Mouse (Mus musculus) left cerebral cortex, adult 2 months (tissue): ENCODE measurements around the gene Nlgn3. TPM values are rescaled to one million over a fixed set of nuclear protein-coding genes. Genes with fewer than 3 reads are reported as not detected.

Experiments
- DNase-seq, 2 experiments: peaks; one replicate each; pipeline ENCODE4 v3.0.0; 2021 to 2022; ENCODE audit warnings: low spot score in 2 of 2, mixed read lengths in 1 of 2; ENCODE audit errors: extremely low spot score in 1 of 2
- H3K27ac ChIP-seq: fragments of 200-600 bp; 2 replicates; pipeline ENCODE4 v1.8.1; 2022
- H3K4me3 ChIP-seq: fragments of 200-600 bp; 2 replicates; pipeline ENCODE4 v1.8.1; 2022
- CTCF ChIP-seq: fragments of 200-600 bp; IDR thresholded peaks from 2 replicates; pipeline ENCODE4 v1.8.1; 2022; ENCODE audit warnings: antibody characterized with exemption, mild to moderate bottlenecking, moderate library complexity
- intact Hi-C: fragments of 180-260 bp; cut with DNase I; formaldehyde crosslinking; loops from one replicate; pipeline ENCODE4 v1.15.1; 2025
- total RNA-seq, 2 experiments: library from RNA; stranded (reverse); gene quantifications; 2 replicates each; pipeline ENCODE4 v1.2.3; 2021

Nlgn3 gene
- total RNA-seq, 2 experiments from 2014 or later: 159 to 160 TPM

DNA sequence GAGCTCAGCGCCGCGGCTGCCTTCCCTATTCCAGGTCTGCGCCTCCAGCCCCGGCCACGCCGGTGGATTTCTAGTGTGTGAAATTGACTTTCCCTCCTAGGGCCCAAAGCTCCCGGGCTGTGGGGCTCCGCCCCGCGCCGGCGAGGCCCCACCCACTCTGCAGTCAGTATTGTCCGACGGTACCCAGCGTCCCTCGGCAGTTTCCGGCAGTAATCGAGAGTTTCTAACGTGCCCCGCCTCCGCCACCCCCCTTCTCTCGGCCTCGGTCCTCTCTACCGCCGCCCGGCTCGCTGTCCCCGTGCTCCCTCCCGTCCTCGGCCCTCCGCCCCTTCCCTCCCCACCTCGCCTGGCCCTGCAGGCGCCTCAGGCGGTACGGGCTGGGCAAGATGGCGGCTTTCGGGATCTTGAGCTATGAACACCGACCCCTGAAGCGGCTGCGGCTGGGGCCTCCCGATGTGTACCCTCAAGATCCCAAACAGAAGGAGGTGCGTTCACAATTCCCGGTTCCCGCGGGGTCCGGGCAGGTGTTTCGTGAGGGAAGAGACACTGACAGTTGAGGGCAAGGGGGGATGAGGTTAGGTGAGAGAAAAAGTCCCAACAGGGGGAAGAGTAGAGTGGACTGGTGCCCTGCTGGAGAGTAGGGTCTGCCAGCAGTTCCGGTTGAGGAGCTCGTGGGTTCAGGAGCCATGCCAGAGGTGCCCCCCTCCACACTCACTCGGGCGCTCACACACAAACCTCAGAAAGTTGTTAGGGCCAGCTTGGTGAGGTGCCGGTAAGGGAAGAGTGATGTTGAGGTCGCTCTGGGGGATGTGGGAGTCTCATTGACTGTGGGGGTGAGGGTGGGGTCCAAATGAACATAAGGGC is 24.9 kb upstream of the Nlgn3 start, which contains the start of gene Med12:
TSS of gene Med12 (plus strand) at position 156 of the 864 bp plus-strand sequence.
- H3K27ac ChIP-seq: peak within 1 kb of the TSS; percentile 62
- H3K4me3 ChIP-seq: peak within 1 kb of the TSS; percentile 60
- DNase-seq: peak; percentile 76 to 80
- intact Hi-C loops: loop anchor here (1.0 to 5.0 kb wide), 2 partner anchors 20 to 52 kb away; partner anchors contain the start of genes Foxo4 and Snx12
- TF ChIP-seq CTCF: no peak

DNA sequence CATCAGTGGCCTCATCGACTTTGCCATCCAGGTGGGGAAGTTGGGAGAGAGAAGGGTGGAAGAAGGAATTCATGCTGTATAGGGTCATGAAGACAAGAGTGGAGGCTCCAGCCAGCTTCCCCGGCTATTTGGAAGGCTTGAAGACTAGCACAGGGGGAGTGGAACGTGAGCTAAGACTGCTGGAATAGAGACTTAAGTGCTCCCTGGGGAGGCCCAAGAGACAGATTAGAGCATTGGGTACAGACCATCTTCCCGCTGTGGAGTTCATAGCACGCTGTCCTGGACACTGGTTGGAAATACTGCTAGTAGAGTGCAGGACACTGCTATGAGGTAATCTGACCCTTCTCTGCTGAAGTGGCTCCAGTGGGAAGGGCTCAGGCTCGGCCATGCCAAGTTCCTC is 16.2 kb upstream of the Nlgn3 start:
- intact Hi-C loops: no loop called here
- DNase-seq: no peak
- H3K4me3 ChIP-seq: no peak overlapping the region
- no peak for TF ChIP-seq CTCF
- H3K27ac ChIP-seq: no peak overlapping the region

DNA sequence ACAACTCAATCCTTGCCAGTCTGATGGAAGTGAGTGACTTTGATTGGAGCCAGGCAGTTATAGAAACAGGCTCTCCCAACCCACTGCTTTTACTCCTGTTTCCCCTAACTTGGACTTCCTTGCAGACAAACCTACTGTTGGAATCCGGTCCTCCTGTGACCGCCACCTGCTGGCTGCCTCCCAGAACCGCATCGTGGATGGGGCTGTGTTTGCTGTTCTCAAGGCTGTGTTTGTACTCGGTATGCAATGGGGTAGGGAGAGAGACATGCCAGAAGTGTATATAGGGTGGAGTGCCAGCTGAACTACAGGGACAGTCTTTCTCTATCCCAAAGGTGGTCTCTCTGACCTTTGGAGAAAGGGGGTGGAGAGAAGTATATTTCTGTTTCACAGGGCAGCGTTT is 13.4 kb upstream of the Nlgn3 start:
- peak; percentile 39 to 66 for DNase-seq
- Histone ChIP-seq H3K27ac (no peak overlapping the region), H3K4me3 (no peak overlapping the region)
- peak; percentile 66 for TF ChIP-seq CTCF
- intact Hi-C loops: loop anchor here (5.0 kb wide), 1 partner anchor 153 kb away; no protein-coding TSS in a partner anchor

DNA sequence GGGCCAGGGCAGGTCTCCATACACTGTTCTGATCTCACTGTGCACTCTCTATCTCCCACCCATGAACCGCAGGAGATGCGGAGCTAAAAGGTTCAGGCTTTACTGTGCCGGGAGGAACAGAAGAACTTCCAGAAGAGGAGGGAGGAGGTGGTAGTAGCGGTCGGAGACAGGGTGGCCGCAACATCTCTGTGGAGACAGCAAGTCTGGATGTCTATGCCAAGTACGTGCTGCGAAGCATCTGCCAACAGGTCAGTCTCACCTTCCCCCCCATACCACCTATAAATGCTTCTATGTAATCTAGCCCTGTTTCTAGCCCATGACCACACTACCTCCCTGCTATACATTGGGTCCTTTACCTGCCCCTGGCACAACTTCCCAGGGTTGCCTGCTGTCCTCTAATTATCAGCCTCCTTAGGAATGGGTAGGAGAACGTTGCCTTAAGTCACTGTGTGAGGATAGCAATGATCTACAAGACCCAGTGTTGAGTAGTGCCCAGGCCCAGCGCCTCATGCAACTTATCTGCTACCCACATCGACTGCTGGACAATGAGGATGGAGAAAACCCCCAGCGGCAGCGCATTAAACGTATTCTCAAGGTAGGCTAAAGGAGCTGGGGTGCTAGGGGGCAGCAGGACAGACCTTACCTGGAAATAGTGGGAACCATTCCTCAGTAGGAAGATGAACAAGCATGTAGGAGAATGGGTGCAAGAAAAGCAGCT is 12.9 kb upstream of the Nlgn3 start:
- DNase-seq: no peak
- no peak overlapping the region for H3K4me3 ChIP-seq
- intact Hi-C loops: loop anchor here (5.0 kb wide), 1 partner anchor 154 kb away; no protein-coding TSS in a partner anchor

DNA sequence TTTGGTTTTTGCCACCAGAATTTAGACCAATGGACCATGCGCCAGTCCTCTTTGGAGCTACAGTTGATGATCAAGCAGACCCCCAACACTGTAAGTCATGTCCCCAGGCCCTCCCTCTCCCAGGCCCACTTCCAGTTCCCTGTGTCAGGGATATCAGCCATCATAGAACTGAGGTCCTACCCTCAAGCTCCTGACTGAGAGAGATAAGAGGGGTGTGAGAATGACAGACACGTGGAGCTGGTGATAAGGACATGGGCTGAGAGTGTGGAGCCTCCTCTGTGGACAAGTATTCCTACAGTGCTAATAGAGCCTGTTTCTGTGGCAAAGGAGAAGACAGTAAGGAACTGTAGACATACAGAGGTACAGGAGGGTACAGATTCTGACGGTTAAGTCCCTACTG is 11.4 kb upstream of the Nlgn3 start:
- TF ChIP-seq CTCF: no peak
- intact Hi-C loops: loop anchor here (5.0 kb wide), 1 partner anchor 155 kb away; no protein-coding TSS in a partner anchor
- no peak overlapping the region for H3K27ac ChIP-seq
- no peak overlapping the region for H3K4me3 ChIP-seq
- no peak for DNase-seq

More for the DNA sequence above, 12.9 kb upstream of the Nlgn3 start:
- no peak overlapping the region for H3K27ac ChIP-seq
- no peak for TF ChIP-seq CTCF

DNA sequence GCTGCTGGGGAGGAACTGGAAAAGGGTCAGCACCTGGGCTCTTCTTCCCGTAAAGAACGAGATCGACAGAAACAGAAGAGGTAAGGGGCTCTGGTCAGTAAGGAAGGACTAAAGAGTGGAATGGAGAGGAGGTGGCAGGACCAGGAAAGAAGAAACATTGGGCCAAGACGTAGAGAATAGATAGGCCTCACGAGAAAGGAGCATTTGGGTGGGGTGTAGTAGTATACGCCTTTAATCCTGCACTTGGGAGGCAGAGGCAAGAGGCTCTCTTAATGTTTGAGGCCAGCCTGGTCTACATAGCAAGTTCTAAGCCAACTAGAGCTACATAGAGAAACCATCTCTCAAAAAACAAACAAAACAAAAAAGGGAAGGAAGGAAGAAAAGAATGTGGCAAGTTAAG is 10.5 kb upstream of the Nlgn3 start:
- Histone ChIP-seq H3K27ac (no peak overlapping the region), H3K4me3 (no peak overlapping the region)
- no peak for TF ChIP-seq CTCF
- no peak for DNase-seq
- intact Hi-C loops: loop anchor here (5.0 kb wide), 1 partner anchor 156 kb away; no protein-coding TSS in a partner anchor

DNA sequence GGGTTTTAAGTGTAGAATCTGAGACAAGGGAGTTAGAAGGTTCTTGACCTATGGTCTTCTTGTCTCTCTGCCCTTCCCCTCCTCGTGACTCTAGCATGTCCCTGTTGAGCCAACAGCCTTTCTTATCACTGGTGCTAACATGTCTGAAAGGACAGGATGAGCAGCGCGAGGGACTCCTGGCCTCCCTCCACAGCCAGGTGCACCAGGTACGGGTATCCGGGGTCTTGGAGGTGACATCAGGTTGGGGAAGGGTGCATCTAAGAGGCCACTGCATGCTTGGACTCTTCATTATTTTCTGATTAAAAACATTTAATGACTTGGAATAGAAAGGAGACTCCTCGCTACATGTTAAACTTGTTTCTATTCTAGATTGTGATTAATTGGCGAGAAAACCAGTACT is 9.9 kb upstream of the Nlgn3 start:
- DNase-seq: no peak
- no peak for TF ChIP-seq CTCF
- intact Hi-C loops: loop anchor here (5.0 kb wide), 1 partner anchor 157 kb away; no protein-coding TSS in a partner anchor
- no peak overlapping the region for H3K27ac ChIP-seq
- H3K4me3 ChIP-seq: no peak overlapping the region

DNA sequence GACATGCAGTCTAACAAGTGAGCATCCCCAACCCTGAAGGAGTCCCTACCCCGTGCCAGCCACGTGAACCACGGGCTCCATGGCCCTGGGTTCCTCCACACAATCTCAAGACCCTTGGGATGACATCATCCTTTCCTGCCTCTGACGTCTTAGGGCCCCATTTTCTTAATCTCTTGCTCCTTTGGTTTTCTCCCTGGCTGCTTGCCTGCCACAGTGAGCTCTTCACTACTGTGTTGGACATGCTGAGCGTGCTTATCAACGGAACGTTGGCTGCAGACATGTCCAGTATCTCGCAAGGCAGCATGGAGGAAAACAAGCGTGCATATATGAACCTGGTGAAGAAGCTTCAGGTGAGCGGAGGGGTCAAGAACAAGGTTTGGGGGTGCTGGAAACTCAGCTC is 8.9 kb upstream of the Nlgn3 start:
- no peak for DNase-seq
- intact Hi-C loops: no loop called here
- H3K27ac ChIP-seq: no peak overlapping the region

DNA sequence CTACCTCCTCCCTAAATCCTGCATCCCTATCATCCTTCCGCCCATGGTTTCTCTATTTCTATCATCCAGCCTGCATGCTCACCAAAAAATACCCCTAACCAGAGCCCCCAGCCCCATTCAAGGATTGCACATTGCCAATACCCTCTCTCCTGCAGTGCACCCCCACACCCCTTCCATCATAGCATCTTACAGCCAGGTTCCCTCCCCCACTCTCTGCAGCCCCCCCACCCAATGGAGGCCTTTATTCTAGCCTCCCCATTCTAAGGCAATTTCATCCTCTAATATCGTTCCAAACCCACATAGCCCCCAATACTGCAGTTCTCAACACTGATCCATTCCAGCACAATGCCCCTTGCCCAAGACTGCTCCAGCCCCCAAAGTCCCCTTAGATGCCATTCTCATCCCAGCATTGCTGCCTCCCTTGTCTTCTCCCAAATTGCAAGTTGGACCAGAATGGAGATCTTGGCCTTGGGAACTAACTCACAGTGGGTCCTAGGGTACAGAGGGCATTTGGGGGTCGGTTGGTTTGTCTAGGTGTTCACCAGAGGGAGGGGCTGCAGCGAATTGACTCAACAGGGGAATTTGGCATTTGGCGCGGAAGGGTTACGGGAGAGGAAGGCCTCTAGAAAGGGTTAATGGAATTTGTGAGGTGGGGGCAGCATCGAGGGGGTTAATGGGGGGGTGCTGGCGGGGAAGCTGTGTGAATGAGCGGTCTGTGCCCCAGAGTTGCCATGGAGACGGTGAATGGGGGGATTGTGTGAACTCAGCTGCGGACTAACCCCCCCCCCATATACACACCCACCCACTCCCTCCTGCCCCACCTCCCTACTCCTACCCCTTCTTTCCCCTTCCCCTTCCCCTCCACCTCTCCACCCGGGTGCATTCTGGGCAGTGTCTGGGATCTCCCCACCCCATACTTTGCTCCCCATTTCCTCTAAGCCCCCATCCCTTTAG is 782 bp downstream of the Nlgn3 start:
- intact Hi-C loops: loop anchor here (2.0 kb wide), 1 partner anchor 29 kb away; no protein-coding TSS in a partner anchor
- TF ChIP-seq CTCF: no peak
- DNase-seq: no peak
- H3K27ac ChIP-seq: peak overlapping the region; percentile 84
- H3K4me3 ChIP-seq: peak overlapping the region; percentile 58

More for the DNA sequence above, 8.9 kb upstream of the Nlgn3 start:
- no peak for TF ChIP-seq CTCF
- H3K4me3 ChIP-seq: no peak overlapping the region

DNA sequence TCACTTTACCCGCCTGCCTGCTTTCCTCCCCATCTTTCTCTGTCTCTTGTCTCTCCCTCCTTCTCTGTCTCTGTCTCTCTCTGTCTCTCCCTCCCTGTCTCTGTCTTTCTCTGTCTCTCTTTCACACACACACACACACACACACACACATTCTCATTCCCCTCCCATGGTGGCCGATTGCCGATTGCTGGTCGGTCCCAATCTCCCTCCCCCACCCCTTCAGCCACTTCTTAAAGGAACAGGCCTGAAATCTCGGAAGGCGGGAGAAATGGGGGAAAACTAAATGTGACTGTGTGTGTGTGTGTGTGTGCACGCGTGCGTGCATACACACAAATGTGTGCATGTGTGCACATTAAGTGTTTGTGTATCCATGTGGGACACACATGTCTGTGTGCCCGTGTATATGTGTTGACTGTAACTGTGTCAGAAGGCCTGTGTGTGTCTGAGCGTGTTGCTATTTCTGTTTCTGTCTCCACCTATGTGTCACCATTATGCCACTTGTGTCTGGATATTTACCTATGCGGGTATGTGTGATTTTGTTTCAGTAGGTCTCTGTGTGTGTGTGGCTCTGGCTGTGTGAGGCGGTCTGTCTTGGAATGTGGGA is 1.6 kb downstream of the Nlgn3 start:
- H3K4me3 ChIP-seq: peak overlapping the region; percentile 58
- H3K27ac ChIP-seq: peak overlapping the region; percentile 57
- no peak for TF ChIP-seq CTCF
- no peak for DNase-seq
- intact Hi-C loops: loop anchor here (2.0 kb wide), 1 partner anchor 28 kb away; no protein-coding TSS in a partner anchor
